Mouse (Mus musculus) embryo, embryonic 11 days (tissue): ENCODE measurements around the gene 6430550D23Rik.
A peak's percentile ranks its signal among the peaks of the same experiment; 100 is the strongest.
"Not testable (repeated sequence)": the region's sequence is repeated elsewhere in the genome, so short reads cannot be mapped to it uniquely, and the experiment has no call there.

ENCODE experiments used
- DNase-seq: peaks from one replicate; pipeline ENCODE4 v3.0.0-alpha.2; 2015

The 6430550D23Rik gene

GRCm38 (mm10) chr2:155949362-155949761 is 58.4 kb downstream of the 6430550D23Rik start:
- peak; percentile 81 for DNase-seq

GRCm38 (mm10) chr2:155947390-155948002 is 60.3 kb downstream of the 6430550D23Rik start:
- no peak for DNase-seq

- no peak for DNase-seq
These were observed 61.3 kb downstream of the 6430550D23Rik start for GRCm38 (mm10) chr2:155946499-155946898.

- peak; percentile 88 for DNase-seq
These were observed 61.7 kb downstream of the 6430550D23Rik start for GRCm38 (mm10) chr2:155946069-155946468.

- DNase-seq: peak; percentile 10
These were observed 62.2 kb downstream of the 6430550D23Rik start for GRCm38 (mm10) chr2:155945580-155945979.

- DNase-seq: peak; percentile 35
These were observed 62.7 kb downstream of the 6430550D23Rik start, which contains the start of gene Gdf5 for GRCm38 (mm10) chr2:155945124-155945523. TSS of gene Gdf5 (minus strand) at chr2:155945367.

- DNase-seq: no peak
These were observed 63.1 kb downstream of the 6430550D23Rik start for GRCm38 (mm10) chr2:155944685-155945084.

GRCm38 (mm10) chr2:155943463-155943862 is 64.3 kb downstream of the 6430550D23Rik start:
- peak; percentile 64 for DNase-seq

- DNase-seq: no peak
These were observed 65.9 kb downstream of the 6430550D23Rik start for GRCm38 (mm10) chr2:155941697-155942442.

GRCm38 (mm10) chr2:155940681-155941080 is 67.1 kb downstream of the 6430550D23Rik start, which contains the start of gene Gm15557:
TSS of gene Gm15557 (plus strand) at chr2:155940728.
- DNase-seq: no peak

- no peak for DNase-seq
These were observed 67.8 kb downstream of the 6430550D23Rik start for GRCm38 (mm10) chr2:155939897-155940529.

GRCm38 (mm10) chr2:155929531-155930442 is 78.0 kb downstream of the 6430550D23Rik start, which contains the start of gene Uqcc1:
TSS of gene Uqcc1 (minus strand) at chr2:155930310.
- peak; percentile 95 for DNase-seq

- peak; percentile 6 for DNase-seq
These were observed 78.9 kb downstream of the 6430550D23Rik start for GRCm38 (mm10) chr2:155928711-155929345.

GRCm38 (mm10) chr2:155925213-155925612 is 82.6 kb downstream of the 6430550D23Rik start:
- not testable (repeated sequence) for DNase-seq
